8 mouse cellular contexts compared by ENCODE assay signal in genomic region chr3:152107149-152108002, GRCm38 (mm10). TPM values are rescaled to one million over a fixed set of nuclear protein-coding genes. Genes with fewer than 3 reads are reported as not detected.
DNase-seq lines count a peak whose midpoint lies in the region; ATAC-seq and TF ChIP-seq lines count a peak whose summit lies in the region.

No protein-coding gene starts in this region.

- DNase-seq in adrenal gland, postnatal 36 days: peak; percentile 20 to 55
- DNase-seq in adrenal gland, adult 8-10 months: no peak
- peak; percentile 40 for DNase-seq in thymus, adult 2 months
- no peak for DNase-seq in thymus, adult 18-20 months
- DNase-seq in hindbrain, postnatal 0 days (ENCODE audit: low spot score): peak; percentile 72
- no peak for DNase-seq in urinary bladder, postnatal 36 days (ENCODE audit: low spot score in 2 of 2)
- no peak for DNase-seq in layer of hippocampus, adult 8-10 months (ENCODE audit: low spot score in 2 of 2)

- peak; percentile 71 for ATAC-seq in hindbrain, postnatal 0 days
- ATAC-seq in midbrain, embryonic 15.5 days (replicated peaks): peak; percentile 81

- peaks cover 6% of the 10 kb centered on the region; the same call in 1 of the 2 replicates for H3K4me1 ChIP-seq in thymus, adult 2 months (replicated peaks; ENCODE audit: control insufficient read depth, insufficient read depth, low read length)
- H3K4me1 ChIP-seq in hindbrain, postnatal 0 days (ENCODE audit: insufficient read depth, low read length): peaks cover 3% of the 10 kb centered on the region; the same call in 1 of the 2 replicates
- H3K4me1 ChIP-seq in midbrain, embryonic 15.5 days: peaks cover 26% of the 10 kb centered on the region

- H3K4me2 ChIP-seq in hindbrain, postnatal 0 days (ENCODE audit: low read depth, low read length): peak overlapping the region; percentile 72
- H3K4me2 ChIP-seq in midbrain, embryonic 15.5 days: peak overlapping the region; percentile 89

- H3K27me3 ChIP-seq in thymus, adult 2 months (ENCODE audit: control insufficient read depth, insufficient read depth, low read length): peaks cover 5% of the 10 kb centered on the region; the same call in 1 of the 2 replicates
- H3K27me3 ChIP-seq in hindbrain, postnatal 0 days (ENCODE audit: insufficient read depth, low read length): no peaks in the 10 kb centered on the region
- H3K27me3 ChIP-seq in midbrain, embryonic 15.5 days (replicated peaks): 0 out of 2 replicates have a peak, but pooled peaks cover 5% of the 10 kb centered on the region

- WGBS in thymus, adult 2 months: 25% methylated on average over 30 of the region's 30 CpGs
- WGBS in hindbrain, postnatal 0 days: 23% methylated on average over 30 of the region's 30 CpGs
- 27% methylated on average over 30 of the region's 30 CpGs for WGBS in midbrain, embryonic 15.5 days

- TF ChIP-seq POLR2A in thymus, adult 2 months (IDR thresholded peaks at IDR 0.05; ENCODE audit: control insufficient read depth, extremely low read depth, insufficient read depth, low read length, poor library complexity): no peak

- no peak overlapping the region for H3K27ac ChIP-seq in thymus, adult 2 months (ENCODE audit: control insufficient read depth, insufficient read depth, low read length)
- peak overlapping the region; percentile 76 for H3K27ac ChIP-seq in hindbrain, postnatal 0 days
- H3K27ac ChIP-seq in midbrain, embryonic 15.5 days: peak overlapping the region; percentile 48

- H3K4me3 ChIP-seq in thymus, adult 2 months (ENCODE audit: control insufficient read depth, insufficient read depth, low read length): no peak overlapping the region
- H3K4me3 ChIP-seq in hindbrain, postnatal 0 days (ENCODE audit: low read length): peak overlapping the region; percentile 35
- H3K4me3 ChIP-seq in midbrain, embryonic 15.5 days: peak overlapping the region; percentile 46

- no peak for TF ChIP-seq CTCF in thymus, adult 2 months (IDR thresholded peaks at IDR 0.05; ENCODE audit: borderline replicate concordance, control insufficient read depth, extremely low read depth, insufficient read depth, low read length, poor library complexity)
- no peak for TF ChIP-seq CTCF in hindbrain, postnatal 0 days (IDR thresholded peaks at IDR 0.05; ENCODE audit: low read depth)

- peak overlapping the region; percentile 36; the same call in 1 of the 2 replicates for H3K9ac ChIP-seq in hindbrain, postnatal 0 days (replicated peaks; ENCODE audit: low read length)
- peak overlapping the region; percentile 40 for H3K9ac ChIP-seq in midbrain, embryonic 15.5 days

- H3K36me3 ChIP-seq in thymus, adult 2 months (ENCODE audit: control insufficient read depth, insufficient read depth, low read length): no peaks in the 10 kb centered on the region
- no peaks in the 10 kb centered on the region for H3K36me3 ChIP-seq in hindbrain, postnatal 0 days (ENCODE audit: insufficient read depth, low read length)
- no peaks in the 10 kb centered on the region for H3K36me3 ChIP-seq in midbrain, embryonic 15.5 days (replicated peaks)

- H3K9me3 ChIP-seq in hindbrain, postnatal 0 days (ENCODE audit: low read length): no peaks in the 10 kb centered on the region
- no peaks in the 10 kb centered on the region for H3K9me3 ChIP-seq in midbrain, embryonic 15.5 days

RNA-seq across cellular contexts. Expression of gene Gipc2, which starts 58.7 kb away (rescaled TPM):
- total RNA-seq in adrenal gland, postnatal 36 days (2021): 1 to 10 TPM in 1 of 2 experiments, under 1 TPM in 1; 0.79 to 1.3 TPM
- 1 to 10 TPM in 1 of 4 experiments, under 1 TPM in 3; 0.61 to 1.8 (median 0.82) TPM for total RNA-seq in adrenal gland, adult 8-10 months (2022)
- 3.2 and 4.0 TPM in 2 replicates for polyA plus RNA-seq in thymus, adult 2 months (2012; rRNA removed)
- total RNA-seq in hindbrain, postnatal 0 days (2014; rRNA removed): 3.1 and 6.7 TPM in 2 replicates
- 12.8 and 15.6 TPM in 2 replicates for polyA plus RNA-seq in hindbrain, postnatal 0 days (2015; fragmentation: Nextera tagmentation; extraction: Ambion mirVana)
- polyA plus RNA-seq in midbrain, embryonic 15.5 days (2015; fragmentation: Nextera tagmentation; extraction: Ambion mirVana): 7.8 and 12.3 TPM in 2 replicates
- 1 to 10 TPM in 3 of 4 experiments, under 1 TPM in 1; 0.68 to 1.9 (median 1.5) TPM for total RNA-seq in layer of hippocampus, adult 8-10 months (2022)

Comparison
In these comparisons a context has a peak if more than half of its experiments do, and no peak if none do; other contexts are left out.
1. DNase-seq: peak in adrenal gland, postnatal 36 days (2 of 2), thymus, adult 2 months (single experiment) and hindbrain, postnatal 0 days (single experiment); none in adrenal gland, adult 8-10 months (single experiment), thymus, adult 18-20 months (0 of 2), urinary bladder, postnatal 36 days (0 of 2) and layer of hippocampus, adult 8-10 months (0 of 2).